In genomic region chr8:73135397-73135796, GRCm38 (mm10) we compare ENCODE assay signal across 17 mouse cellular contexts.
DNase-seq lines count a peak whose midpoint lies in the region; ATAC-seq lines count a peak whose summit lies in the region.
"Had no signal": no experiment of that assay in that cellular context is flagged by ENCODE, and none has a peak within 500 bp of the region (broad histone marks: within the 10 kb centered on the region; RNA-seq: fewer than 3 reads in every experiment).

No protein-coding gene starts in this region.

- peaks cover 7% of the 10 kb centered on the region for H3K36me3 ChIP-seq in heart, embryonic 12.5 days
- H3K36me3 ChIP-seq in heart, embryonic 16.5 days (ENCODE audit: control insufficient read depth, insufficient read depth): peaks cover 3% of the 10 kb centered on the region; the same call in 1 of the 2 replicates
- no peaks in the 10 kb centered on the region for H3K36me3 ChIP-seq in intestine, embryonic 16.5 days (ENCODE audit: control insufficient read depth, insufficient read depth, low read length)

- ATAC-seq in heart, embryonic 12.5 days (ENCODE audit: insufficient number of reproducible peaks, low FRiP score): no peak
- ATAC-seq in heart, embryonic 16.5 days (replicated peaks; ENCODE audit: extremely low read depth, insufficient read depth, low FRiP score): no peak
- ATAC-seq in intestine, embryonic 16.5 days: peak; percentile 79
- no peak for ATAC-seq in erythroid progenitor cell, adult 5-6 weeks (replicated peaks; ENCODE audit: low FRiP score, poor library complexity, severe bottlenecking)
- ATAC-seq: forebrain, embryonic 14.5 days; hindbrain, postnatal 0 days had no signal

- 56% methylated on average over 6 of the region's 6 CpGs for WGBS in heart, embryonic 12.5 days
- WGBS in heart, embryonic 16.5 days: 22% methylated on average over 6 of the region's 6 CpGs
- WGBS in intestine, embryonic 16.5 days: 54% methylated on average over 6 of the region's 6 CpGs

- no peak overlapping the region for H3K27ac ChIP-seq in heart, embryonic 12.5 days (ENCODE audit: poor library complexity, severe bottlenecking)
- H3K27ac ChIP-seq in heart, embryonic 16.5 days (ENCODE audit: low read length): no peak overlapping the region
- H3K27ac ChIP-seq in intestine, embryonic 16.5 days (ENCODE audit: low read length): no peak overlapping the region
- H3K27ac ChIP-seq: embryonic facial prominence, embryonic 10.5 days; forebrain, embryonic 10.5 days; gastrocnemius, adult 2 months; hindbrain, embryonic 12.5 days; hindbrain, postnatal 0 days had no signal

- no peak overlapping the region for H3K4me3 ChIP-seq in heart, embryonic 12.5 days
- no peak overlapping the region for H3K4me3 ChIP-seq in heart, embryonic 16.5 days (ENCODE audit: low read length)
- H3K4me3 ChIP-seq in intestine, embryonic 16.5 days (ENCODE audit: low read length): no peak overlapping the region
- H3K4me3 ChIP-seq: embryonic facial prominence, embryonic 10.5 days; forebrain, embryonic 10.5 days; gastrocnemius, adult 2 months; hindbrain, embryonic 12.5 days had no signal

- peaks cover 20% of the 10 kb centered on the region; the same call in 1 of the 2 replicates for H3K4me1 ChIP-seq in heart, embryonic 12.5 days (replicated peaks)
- peaks cover 9% of the 10 kb centered on the region for H3K4me1 ChIP-seq in heart, embryonic 16.5 days (ENCODE audit: control insufficient read depth, insufficient read depth, low read length)
- peaks cover 3% of the 10 kb centered on the region; the same call in 1 of the 2 replicates for H3K4me1 ChIP-seq in intestine, embryonic 16.5 days (ENCODE audit: control insufficient read depth, insufficient read depth, low read length)
- H3K4me1 ChIP-seq: embryonic facial prominence, embryonic 10.5 days; forebrain, embryonic 10.5 days; hindbrain, embryonic 12.5 days had no signal

- peak overlapping the region; percentile 38 for H3K4me2 ChIP-seq in heart, embryonic 12.5 days
- H3K4me2 ChIP-seq in heart, embryonic 16.5 days (ENCODE audit: low read depth, low read length): peak overlapping the region; percentile 37
- no peak overlapping the region for H3K4me2 ChIP-seq in intestine, embryonic 16.5 days (ENCODE audit: low read depth, low read length)
- H3K4me2 ChIP-seq: hindbrain, embryonic 12.5 days had no signal

- intact Hi-C loops in heart, postnatal 36 days (cut with DNase I): no loop called here

- no peak for DNase-seq in heart, postnatal 4 days
- no peak for DNase-seq in heart, postnatal 36 days
- DNase-seq: adrenal gland, adult 8-10 months; adrenal gland, postnatal 36 days; cerebellum, adult 2 months; gastrocnemius, adult 2 months; gastrocnemius, postnatal 25 days; kidney, adult 8-10 months had no signal

- no peaks in the 10 kb centered on the region for H3K9me3 ChIP-seq in heart, embryonic 12.5 days (replicated peaks)
- H3K9me3 ChIP-seq in heart, embryonic 16.5 days (replicated peaks; ENCODE audit: control insufficient read depth, low read length): no peaks in the 10 kb centered on the region
- no peaks in the 10 kb centered on the region for H3K9me3 ChIP-seq in intestine, embryonic 16.5 days (ENCODE audit: control insufficient read depth, low read length)
- H3K9me3 ChIP-seq: embryonic facial prominence, embryonic 10.5 days; forebrain, embryonic 10.5 days; hindbrain, embryonic 12.5 days had no signal

- H3K9ac ChIP-seq in heart, embryonic 12.5 days: no peak overlapping the region
- no peak overlapping the region for H3K9ac ChIP-seq in heart, embryonic 16.5 days (ENCODE audit: low read length)
- no peak overlapping the region for H3K9ac ChIP-seq in intestine, embryonic 16.5 days (ENCODE audit: low read depth, low read length)
- H3K9ac ChIP-seq: hindbrain, embryonic 12.5 days had no signal

- no peaks in the 10 kb centered on the region for H3K27me3 ChIP-seq in heart, embryonic 12.5 days (replicated peaks)
- no peaks in the 10 kb centered on the region for H3K27me3 ChIP-seq in heart, embryonic 16.5 days (ENCODE audit: control insufficient read depth, insufficient read depth, low read length)
- H3K27me3 ChIP-seq in intestine, embryonic 16.5 days (replicated peaks; ENCODE audit: control insufficient read depth, insufficient read depth, low read length): no peaks in the 10 kb centered on the region
- H3K27me3 ChIP-seq: hindbrain, embryonic 12.5 days had no signal
